Mouse (Mus musculus): ENCODE measurements at regions not wholly inside any gene's neighbourhood (a gene's known extent, or its start where the extent isn't known, plus 50 kb on each side); places are given as distances from the start of the nearest gene placed in this dataset.
A peak's percentile ranks its signal among the peaks of the same experiment; 100 is the strongest.

DNA sequence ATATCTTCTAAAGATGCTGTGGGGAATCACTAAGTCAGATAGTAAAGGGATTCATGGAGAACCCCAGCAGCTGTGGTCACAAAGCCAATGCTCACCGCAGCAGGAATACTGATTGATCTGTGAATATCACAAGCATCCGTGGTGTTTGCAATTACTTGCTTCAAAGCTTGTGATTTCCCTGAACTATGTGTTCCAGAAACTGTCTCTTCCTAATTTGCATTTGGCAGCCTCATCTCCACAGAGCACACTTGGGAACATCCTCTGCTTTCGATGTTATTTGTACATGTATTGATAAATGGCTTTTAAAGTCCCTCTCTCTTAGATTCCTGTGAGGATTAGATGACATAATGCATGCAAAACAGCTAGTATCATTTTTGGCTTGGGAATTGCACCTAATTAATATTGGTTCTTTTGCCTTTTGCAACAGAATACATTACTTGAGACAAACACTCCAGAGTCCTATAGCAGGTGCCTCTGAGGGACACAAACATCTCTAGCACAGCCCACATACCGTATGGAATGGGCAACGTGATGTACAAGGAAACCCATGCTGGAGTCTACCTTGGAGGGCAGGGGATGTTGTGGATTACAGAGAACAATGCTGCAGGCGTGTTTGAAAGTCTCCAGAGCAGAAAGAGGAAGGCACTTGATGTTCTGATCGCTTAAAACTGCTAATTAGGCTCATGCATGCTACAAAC lies 211.0 kb downstream of the Nuak1 start:
- no peak for DNase-seq

DNA sequence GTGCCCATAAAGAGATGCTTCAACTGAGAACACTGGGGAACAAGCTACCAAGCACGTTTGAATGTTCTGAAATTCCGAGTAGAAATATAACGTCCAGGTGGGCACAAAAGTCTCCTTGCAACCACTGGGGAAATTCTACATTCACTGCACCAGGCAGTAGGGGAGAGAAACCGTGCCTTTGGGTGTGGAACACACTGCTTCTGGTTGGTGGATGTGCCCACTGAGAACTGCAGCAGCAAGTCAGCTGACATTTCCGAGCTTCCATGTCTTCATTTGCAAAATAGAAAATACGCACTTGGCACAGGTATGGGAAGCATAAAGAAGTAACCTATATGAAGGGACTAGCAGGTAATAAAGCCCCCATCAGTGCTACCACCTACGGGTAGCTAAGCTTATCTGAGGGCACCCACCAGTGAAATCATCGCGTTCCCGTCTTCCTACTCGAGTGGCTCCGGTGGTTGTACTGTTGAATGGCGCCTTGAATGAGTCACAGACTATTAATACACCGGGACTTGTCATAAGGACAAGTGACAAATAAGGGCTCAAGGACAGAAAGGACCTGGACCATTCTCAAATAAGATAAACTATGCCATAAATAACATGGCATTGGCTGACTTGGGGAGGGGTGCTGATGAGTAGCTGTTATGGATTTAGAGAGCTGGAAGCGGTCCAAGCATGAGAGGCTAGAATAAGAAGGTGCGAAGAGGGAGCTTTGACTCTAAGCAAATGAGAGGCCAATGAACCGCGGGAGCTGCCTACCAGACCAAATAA lies 210.2 kb downstream of the Nuak1 start:
- no peak for DNase-seq

DNA sequence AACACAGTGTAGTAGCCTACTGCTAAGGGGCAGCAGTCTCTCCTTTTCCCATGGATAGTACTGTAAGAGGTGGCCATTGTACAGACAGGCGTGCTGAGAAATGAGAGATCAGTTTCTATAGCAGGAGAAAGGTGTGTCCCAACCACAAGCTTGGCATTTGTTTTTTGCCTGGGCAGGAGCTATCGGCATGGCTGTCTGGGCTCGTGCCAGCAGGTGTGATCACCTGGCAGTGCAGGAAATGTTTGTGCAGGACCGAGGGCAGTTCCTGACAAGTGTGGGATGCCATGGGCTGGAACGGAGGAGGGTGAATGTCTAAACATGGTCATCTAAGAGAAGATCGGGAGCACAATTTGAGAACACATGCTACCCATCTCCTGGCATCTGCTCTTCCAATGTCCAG lies 205.4 kb downstream of the Nuak1 start:
- no peak for DNase-seq

- DNase-seq = no peak
Measured at GRCm38 (mm10) chr10:84236236-84236635, 204.2 kb downstream of the Nuak1 start.

DNA sequence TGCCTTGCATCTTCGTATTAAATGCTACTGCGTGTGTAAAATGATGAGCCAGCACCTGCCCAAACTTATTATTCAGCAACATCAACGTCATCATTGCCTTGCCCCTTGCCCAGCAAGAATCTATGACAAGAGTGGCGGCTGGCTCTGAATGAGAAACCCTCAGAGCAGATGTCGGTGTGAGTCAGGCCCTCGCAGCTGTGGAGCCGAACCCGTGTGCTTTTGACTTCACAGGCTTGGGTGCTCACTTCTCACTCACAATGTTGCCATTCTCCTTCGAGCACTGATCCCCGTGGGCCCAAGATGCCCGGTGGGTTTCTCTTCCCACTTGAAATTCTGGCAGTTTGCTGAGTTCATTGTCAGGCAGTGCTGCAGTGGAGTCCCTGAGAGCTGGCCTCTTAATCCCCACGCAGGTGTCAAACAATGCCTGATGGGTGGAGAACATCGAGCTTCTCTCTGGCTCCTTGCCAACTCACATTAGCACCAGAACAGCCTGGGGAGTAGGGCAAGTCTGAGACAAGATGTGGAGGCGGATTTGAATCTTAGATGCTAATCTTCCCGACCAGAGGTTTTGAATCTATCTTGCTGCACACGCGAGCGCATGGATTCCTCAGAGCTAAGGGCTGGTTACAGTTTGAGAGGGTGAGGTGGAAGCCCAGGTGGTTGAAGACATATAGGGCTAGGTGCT lies 202.0 kb downstream of the Nuak1 start:
- DNase-seq = peak; percentile 11 to 12

DNA sequence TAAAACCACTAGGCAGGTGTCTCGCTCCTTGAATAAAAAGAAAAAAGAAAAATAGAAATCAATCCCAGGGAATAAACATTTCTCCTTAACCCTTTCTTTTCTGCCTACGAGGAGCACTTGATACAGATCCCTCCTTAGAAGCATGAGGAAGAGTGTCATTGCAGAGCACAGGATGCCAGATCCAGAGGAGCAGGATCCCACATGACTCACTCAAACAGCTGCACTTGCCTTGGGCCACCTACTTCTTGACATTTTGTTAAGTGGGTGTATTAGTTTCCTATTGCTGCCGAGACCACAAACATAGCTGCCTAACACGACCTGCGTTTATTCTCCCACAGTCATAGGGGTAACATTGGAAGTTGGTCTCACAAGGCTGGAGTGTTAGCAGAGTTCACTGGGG lies 197.1 kb downstream of the Nuak1 start:
- DNase-seq = no peak

GRCm38 (mm10) chr10:84249346-84249745 lies 191.1 kb downstream of the Nuak1 start:
- no peak for DNase-seq

- DNase-seq = no peak
Measured at GRCm38 (mm10) chr10:84260931-84261650, 179.3 kb downstream of the Nuak1 start.

- DNase-seq = no peak
Measured at GRCm38 (mm10) chr10:84262943-84263342, 177.5 kb downstream of the Nuak1 start.

DNA sequence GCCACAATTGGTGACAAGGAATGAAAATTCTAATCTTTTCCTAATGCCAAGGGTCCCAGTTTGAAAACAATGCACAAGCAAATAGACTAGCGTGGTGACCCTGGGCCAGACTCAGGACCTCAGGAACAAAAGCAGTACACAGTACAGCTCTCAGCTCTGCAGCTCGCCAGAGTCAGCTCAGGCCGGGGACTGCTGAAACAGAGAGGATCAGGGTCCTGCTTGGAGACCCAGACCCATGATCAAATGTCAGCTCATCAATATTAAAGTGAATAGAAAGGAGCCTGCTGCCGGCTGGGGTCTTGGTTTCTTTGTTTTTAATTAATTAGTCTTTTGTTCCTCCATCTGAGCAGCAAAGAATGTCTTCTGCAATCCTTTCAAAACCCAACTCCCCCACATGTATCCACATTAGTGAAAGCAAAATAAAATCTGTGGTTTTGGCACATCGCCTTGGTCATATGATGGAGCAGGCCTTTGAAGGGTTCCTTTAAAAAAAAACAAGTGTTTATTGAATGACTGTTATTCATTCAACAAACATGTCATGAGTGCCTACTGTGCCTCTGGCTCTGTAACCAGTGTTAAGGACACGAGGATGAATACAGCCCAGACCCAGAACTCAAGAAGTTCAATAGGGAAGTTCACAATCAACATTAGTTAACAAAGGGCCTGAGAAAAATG lies 154.4 kb downstream of the Nuak1 start:
- DNase-seq = no peak

- no peak for DNase-seq
Measured at GRCm38 (mm10) chr10:84294422-84294821, 146.0 kb downstream of the Nuak1 start.

GRCm38 (mm10) chr10:84296168-84296567 lies 144.2 kb downstream of the Nuak1 start:
- no peak for DNase-seq

DNA sequence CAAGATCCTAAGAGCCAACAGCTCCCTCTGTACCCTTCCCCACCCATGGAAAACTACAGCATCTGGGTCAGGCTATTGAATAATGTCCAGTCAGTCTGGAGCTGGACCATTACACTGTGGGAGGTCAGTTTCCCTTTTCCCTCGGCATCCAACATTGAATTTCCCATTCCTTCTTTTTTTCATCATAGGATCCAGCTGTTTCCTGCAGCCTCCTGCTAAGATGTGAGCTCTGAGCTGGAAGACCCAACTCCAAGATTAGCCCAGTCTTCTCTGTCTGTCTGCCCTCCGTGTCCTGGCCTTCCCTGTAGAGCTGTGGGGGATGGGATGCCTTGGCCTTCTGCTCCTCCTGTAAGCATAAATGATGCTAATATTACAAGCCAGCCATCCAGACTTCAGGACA lies 138.8 kb downstream of the Nuak1 start:
- no peak for DNase-seq

DNA sequence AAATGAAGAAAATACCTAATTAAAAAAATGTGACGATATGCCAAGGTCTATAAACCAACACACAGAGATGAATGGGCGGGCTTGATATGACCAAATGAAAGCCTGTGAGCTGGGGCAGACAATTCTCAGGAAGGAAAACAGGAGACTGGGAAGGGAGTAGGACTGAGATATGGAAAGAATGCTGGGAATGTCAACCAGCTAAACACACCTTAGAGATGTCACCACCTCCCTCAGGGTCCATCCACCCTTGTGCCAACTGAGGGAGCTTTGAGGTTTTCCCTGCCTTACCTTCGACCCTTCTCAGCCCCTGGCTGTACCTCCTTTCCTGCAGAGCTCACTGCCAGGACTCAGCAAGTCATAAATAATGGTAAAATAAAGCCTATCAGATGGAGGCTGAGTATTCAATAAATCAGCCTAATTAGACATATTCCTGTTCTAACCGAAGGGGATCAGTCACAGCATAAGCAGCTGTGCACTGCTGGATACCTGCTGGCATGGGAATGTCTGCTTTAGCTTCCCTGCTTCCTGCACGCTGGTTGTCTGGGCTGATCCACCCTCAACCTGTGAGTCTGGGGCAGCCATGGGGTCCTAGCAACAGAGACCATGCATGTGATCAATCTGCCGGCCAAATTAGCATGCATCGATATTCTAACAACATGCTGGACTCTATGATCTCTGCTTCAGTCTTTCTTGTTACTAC lies 137.4 kb downstream of the Nuak1 start:
- DNase-seq = no peak

- DNase-seq = peak; percentile 63
Measured at GRCm38 (mm10) chr10:84308746-84309145, 131.7 kb downstream of the Nuak1 start.

DNA sequence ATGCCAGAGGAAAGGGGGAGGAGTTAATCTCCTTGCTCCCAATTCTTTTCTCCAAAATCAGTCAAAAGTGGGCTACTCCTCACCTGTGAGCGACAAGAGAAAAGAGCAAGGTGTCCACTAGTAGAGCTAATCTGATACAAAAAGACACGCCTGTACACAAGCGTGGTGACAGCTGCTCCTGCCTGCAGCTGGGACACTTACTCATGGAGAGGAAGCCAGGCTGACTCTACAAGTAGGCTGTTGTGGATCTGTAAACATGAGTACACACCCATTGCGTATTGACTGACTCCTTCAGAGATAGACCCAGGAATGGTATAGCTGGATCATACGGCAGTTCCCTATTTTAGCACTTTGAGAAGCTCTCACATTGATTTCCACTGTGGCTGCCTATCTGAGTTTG lies 129.7 kb downstream of the Nuak1 start:
- DNase-seq = no peak

- DNase-seq = no peak
Measured at GRCm38 (mm10) chr10:84312656-84313055, 127.7 kb downstream of the Nuak1 start.

- DNase-seq = no peak
Measured at GRCm38 (mm10) chr10:84316857-84317256, 123.5 kb downstream of the Nuak1 start.

DNA sequence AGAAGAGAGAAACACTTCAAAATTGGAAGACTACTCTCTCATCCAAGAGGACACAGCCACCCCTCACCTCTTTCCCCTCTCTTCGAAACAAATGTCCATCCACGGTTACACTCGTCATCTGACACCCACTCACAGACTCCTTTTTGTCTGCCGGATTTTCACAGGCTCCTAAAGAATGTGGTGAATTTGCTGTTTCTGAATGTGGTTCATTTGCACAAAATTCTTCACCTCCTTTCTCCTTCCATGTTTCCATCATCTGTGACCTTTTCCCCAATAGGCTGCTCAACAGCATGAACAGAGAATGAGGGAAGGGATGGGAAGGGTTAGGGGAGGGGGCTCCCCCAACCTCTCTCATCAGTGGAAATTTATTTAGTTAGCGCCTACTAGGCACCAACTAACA lies 122.4 kb downstream of the Nuak1 start:
- no peak for DNase-seq
